Mouse (Mus musculus) embryonic facial prominence, embryonic 13.5 days (tissue): ENCODE measurements around the gene Nkx2-3. TPM values are rescaled to one million over a fixed set of nuclear protein-coding genes. Genes with fewer than 3 reads are reported as not detected.

Experiments used
- ATAC-seq: fragments of 200-750 bp; cut with Nextera tagmentation; 2 replicates; pipeline ENCODE4 v1.8.0; 2017; ENCODE audit warnings: low read depth; ENCODE audit not compliant: insufficient number of reproducible peaks, insufficient read depth, low FRiP score, low TSS enrichment
- H3K27ac ChIP-seq: fragments of 300-500 bp; sonication (generic); 2 replicates; pipeline ENCODE4 v1.5.1; 2015; ENCODE audit warnings: moderate library complexity, mild to moderate bottlenecking, inconsistent platforms
- H3K27me3 ChIP-seq: fragments of 300-500 bp; sonication (generic); 2 replicates; pipeline ENCODE4 v1.6.1; 2015; ENCODE audit warnings: mild to moderate bottlenecking, inconsistent platforms
- H3K36me3 ChIP-seq: fragments of 300-500 bp; sonication (generic); 2 replicates; pipeline ENCODE4 v1.6.1; 2015; ENCODE audit warnings: mild to moderate bottlenecking, inconsistent platforms
- H3K4me1 ChIP-seq: fragments of 300-500 bp; sonication (generic); 2 replicates; pipeline ENCODE4 v1.6.1; 2015; ENCODE audit warnings: inconsistent platforms
- H3K4me2 ChIP-seq: fragments of 300-500 bp; sonication (generic); 2 replicates; pipeline ENCODE4 v1.6.1; 2015; ENCODE audit warnings: moderate library complexity, mild to moderate bottlenecking, inconsistent platforms
- H3K4me3 ChIP-seq: fragments of 300-500 bp; sonication (generic); 2 replicates; pipeline ENCODE4 v1.5.1; 2015; ENCODE audit warnings: mild to moderate bottlenecking, inconsistent platforms
- H3K9ac ChIP-seq: fragments of 300-500 bp; sonication (generic); 2 replicates; pipeline ENCODE4 v1.6.1; 2015; ENCODE audit warnings: mild to moderate bottlenecking, inconsistent platforms
- H3K9me3 ChIP-seq: fragments of 300-500 bp; sonication (generic); 2 replicates; pipeline ENCODE4 v1.6.1; 2016; ENCODE audit warnings: inconsistent platforms
- WGBS: fragments of 180-500 bp; shearing (Covaris S2); methylation state at CpG from one replicate; pipeline ENCODE4 v1.1.7; 2015; ENCODE audit warnings: mixed read lengths; 5-methylcytosine and 5-hydroxymethylcytosine counted together
- microRNA-seq: library from miRNA; unstranded; fragments of <30 nt; microRNA quantifications from one replicate; pipeline ENCODE4, GENCODE M21; 2016
- polyA plus RNA-seq: library from polyadenylated mRNA; unstranded; fragments of >200 nt; fragmentation: Nextera tagmentation; extraction: Ambion mirVana; gene quantifications from 2 replicates; pipeline ENCODE4 v1.2.1, GENCODE M21; 2015

Gene Nkx2-3
- polyA plus RNA-seq, 1 experiment from 2014 or later: 4.2 TPM

- ATAC-seq: no peak
These were observed 48.6 kb downstream of the Nkx2-3 start for GRCm38 (mm10) chr19:43660774-43661173.

GRCm38 (mm10) chr19:43662176-43662967, 50.2 kb downstream of the Nkx2-3 start:
- Histone ChIP-seq H3K36me3 (peaks cover 18% of the 10 kb centered on the region), H3K4me3 (no peak overlapping the region), H3K27me3 (no peaks in the 10 kb centered on the region), H3K9ac (no peak overlapping the region), H3K27ac (peak overlapping the region; percentile 39), H3K4me1 (0 out of 2 replicates have a peak, but pooled peaks cover 13% of the 10 kb centered on the region), H3K4me2 (no peak overlapping the region), H3K9me3 (no peaks in the 10 kb centered on the region)
- 33% methylated on average over 19 of the region's 19 CpGs for WGBS
- no peak for ATAC-seq

More at GRCm38 (mm10) chr19:43660774-43661173, 48.6 kb downstream of the Nkx2-3 start:
- Histone ChIP-seq H3K36me3 (peaks cover 13% of the 10 kb centered on the region), H3K9me3 (no peaks in the 10 kb centered on the region), H3K27ac (no peak overlapping the region), H3K4me3 (no peak overlapping the region), H3K4me2 (no peak overlapping the region), H3K9ac (no peak overlapping the region), H3K4me1 (peaks cover 12% of the 10 kb centered on the region; the same call in 1 of the 2 replicates), H3K27me3 (no peaks in the 10 kb centered on the region)
- WGBS: 87% methylated on average over 9 of the region's 9 CpGs

- no peak overlapping the region for H3K4me2 ChIP-seq
- H3K27me3 ChIP-seq: no peaks in the 10 kb centered on the region
- WGBS: 72% methylated on average over 8 of the region's 8 CpGs
- H3K4me3 ChIP-seq: no peak overlapping the region
- H3K9ac ChIP-seq: no peak overlapping the region
- ATAC-seq: no peak
- 0 out of 2 replicates have a peak, but pooled peaks cover 13% of the 10 kb centered on the region for H3K4me1 ChIP-seq
- H3K36me3 ChIP-seq: peaks cover 18% of the 10 kb centered on the region
- no peak overlapping the region for H3K27ac ChIP-seq
- H3K9me3 ChIP-seq: no peaks in the 10 kb centered on the region
These were observed 51.3 kb downstream of the Nkx2-3 start for GRCm38 (mm10) chr19:43663471-43663870.

Small RNA genes lying within 50 kb of the gene (microRNA-seq; reads per million reads assigned to microRNA genes)
- gene Gm22646: not detected

Other genes starting within 250 kb of the Nkx2-3 start
- 37.8 and 40.4 TPM in 2 replicates for gene Hpse2, start 224.0 kb upstream of the Nkx2-3 start, polyA plus RNA-seq
- gene Cnnm1, start 171.9 kb upstream of the Nkx2-3 start, polyA plus RNA-seq: 2.8 and 3.6 TPM in 2 replicates
- 34.3 and 35.6 TPM in 2 replicates for gene Got1, start 87.7 kb upstream of the Nkx2-3 start, polyA plus RNA-seq
- gene Slc25a28, start 62.6 kb downstream of the Nkx2-3 start, polyA plus RNA-seq: 13.6 and 16.5 TPM in 2 replicates
- gene Entpd7, start 77.3 kb downstream of the Nkx2-3 start, polyA plus RNA-seq: 10.3 TPM in 2 replicates
- gene Cutc, start 140.7 kb downstream of the Nkx2-3 start, polyA plus RNA-seq: 12.4 and 13.4 TPM in 2 replicates
- gene Cox15, start 140.7 kb downstream of the Nkx2-3 start, polyA plus RNA-seq: 12.5 and 14.4 TPM in 2 replicates
- gene Abcc2, start 169.9 kb downstream of the Nkx2-3 start, polyA plus RNA-seq: 0.08 and 0.28 TPM in 2 replicates